Mouse (Mus musculus) embryonic fibroblast, embryonic 13.5 days (primary cell): Measurements from ENCODE around the gene Prcp. TPM values are rescaled to one million over a fixed set of nuclear protein-coding genes. Genes with fewer than 3 reads are reported as not detected.

Experiments used
- H3K27ac ChIP-seq: 2 replicates; pipeline ENCODE4 v1.5.1; 2012; ENCODE audit warnings: low read length, control low read depth, inconsistent platforms; ENCODE audit not compliant: insufficient read depth
- H3K4me1 ChIP-seq: 2 replicates; pipeline ENCODE4 v1.6.1; 2011; ENCODE audit warnings: low read length; ENCODE audit not compliant: control insufficient read depth, insufficient read depth
- H3K4me3 ChIP-seq: 2 replicates; pipeline ENCODE4 v1.5.1; 2011; ENCODE audit warnings: mild to moderate bottlenecking, control low read depth, low read length; ENCODE audit not compliant: insufficient read depth
- CTCF ChIP-seq: IDR thresholded peaks from 2 replicates; pipeline ENCODE4 v1.5.1; 2011; ENCODE audit warnings: mild to moderate bottlenecking, control low read depth, low read length, moderate library complexity, borderline replicate concordance; ENCODE audit not compliant: insufficient read depth
- POLR2A ChIP-seq: IDR thresholded peaks from 2 replicates; pipeline ENCODE4 v1.6.1; 2011; ENCODE audit warnings: low read depth, mild to moderate bottlenecking, control low read depth, low read length, moderate library complexity
- polyA plus RNA-seq: library from polyadenylated mRNA; stranded (reverse); fragments of >200 nt; gene quantifications from 2 replicates; pipeline ENCODE4 v1.2.4, GENCODE M21; 2011; ENCODE audit warnings: low read depth; ENCODE audit not compliant: missing spikeins, insufficient read length

The Prcp gene
- 73.0 and 77.9 TPM in 2 replicates for polyA plus RNA-seq

DNA sequence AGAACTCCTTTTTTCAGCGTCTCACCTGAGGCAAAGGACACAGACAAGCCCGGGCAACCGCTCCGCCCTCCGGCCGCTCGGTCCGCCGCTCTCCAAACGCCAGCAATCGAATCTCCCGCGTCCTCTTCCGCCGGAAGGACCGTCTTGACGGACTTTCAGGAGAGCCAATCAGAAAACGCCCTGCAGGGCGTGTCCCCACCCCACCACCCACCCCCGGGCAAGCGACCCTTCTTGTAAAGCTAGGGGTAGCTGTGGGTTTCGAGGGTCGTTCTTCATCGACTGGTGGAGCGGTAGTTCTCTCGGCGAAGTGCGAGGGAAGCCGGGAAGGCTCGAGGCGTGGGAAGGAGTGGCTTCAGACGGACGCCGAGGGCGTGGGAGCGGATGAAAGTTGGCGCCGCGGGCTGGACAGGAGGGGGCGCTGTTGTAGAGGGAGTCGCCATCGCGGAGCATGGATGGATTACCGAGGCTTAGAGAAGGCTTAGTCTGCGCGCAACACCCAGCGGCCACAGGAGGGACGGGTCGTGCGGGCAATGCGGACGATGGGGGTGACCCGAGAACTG is at the start of gene Prcp, which contains the start of gene Ddias:
Gene Prcp (plus strand): TSS at position 355 of the 560 bp plus-strand sequence.
Gene Ddias (minus strand): TSS at position 132 of the 560 bp plus-strand sequence.
- Histone ChIP-seq H3K4me3 (peak within 1 kb of the TSS; percentile 81), H3K4me1 (no peaks in the 10 kb centered on the region), H3K27ac (peak within 1 kb of the TSS; percentile 87)
- TF ChIP-seq POLR2A: peak; percentile 43
- peak; percentile 79 for TF ChIP-seq CTCF

DNA sequence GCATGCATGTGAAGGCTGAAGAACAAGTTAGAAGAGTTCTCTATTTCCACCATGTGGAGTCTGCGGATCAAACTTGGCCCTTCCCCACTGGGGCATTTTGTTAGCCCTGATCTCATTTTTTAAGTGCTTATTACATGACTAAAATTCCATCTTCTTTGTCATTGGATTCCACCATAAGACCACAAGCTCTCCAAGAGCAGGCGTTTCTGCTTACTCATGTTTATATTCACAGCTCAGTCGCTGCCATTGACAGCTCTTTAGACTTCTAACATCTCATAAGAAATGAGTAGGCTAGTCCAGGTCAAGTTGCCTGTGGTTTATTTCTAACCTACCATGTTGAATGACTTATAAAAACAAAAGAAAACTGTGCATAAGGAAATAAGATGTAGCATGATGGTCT is 48.0 kb upstream of the Prcp start:
- Histone ChIP-seq H3K4me3 (no peak overlapping the region), H3K27ac (peak overlapping the region; percentile 83), H3K4me1 (peaks cover 10% of the 10 kb centered on the region)
- no peak for TF ChIP-seq POLR2A
- no peak for TF ChIP-seq CTCF

DNA sequence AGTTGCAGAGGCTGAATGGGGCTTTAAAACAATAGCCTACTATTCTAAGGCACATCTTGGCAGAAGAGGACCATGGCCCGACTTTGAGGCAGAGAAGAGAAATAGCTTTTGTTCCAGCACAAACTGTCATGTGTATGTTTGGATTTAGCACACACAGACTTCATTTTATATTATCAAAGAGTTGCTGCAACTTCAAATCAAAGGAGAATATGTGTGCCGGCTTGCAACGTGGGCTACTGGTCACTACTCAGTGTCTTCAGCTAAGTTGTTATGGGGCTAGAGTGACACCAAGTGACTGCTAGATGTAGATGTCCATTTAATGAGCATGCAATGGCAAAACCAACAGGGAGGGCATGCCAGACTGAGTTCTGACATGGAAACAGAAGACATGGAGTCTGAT is 46.3 kb upstream of the Prcp start:
- Histone ChIP-seq H3K4me3 (no peak overlapping the region), H3K27ac (no peak overlapping the region), H3K4me1 (peaks cover 5% of the 10 kb centered on the region)
- TF ChIP-seq CTCF (no peak), POLR2A (no peak)

DNA sequence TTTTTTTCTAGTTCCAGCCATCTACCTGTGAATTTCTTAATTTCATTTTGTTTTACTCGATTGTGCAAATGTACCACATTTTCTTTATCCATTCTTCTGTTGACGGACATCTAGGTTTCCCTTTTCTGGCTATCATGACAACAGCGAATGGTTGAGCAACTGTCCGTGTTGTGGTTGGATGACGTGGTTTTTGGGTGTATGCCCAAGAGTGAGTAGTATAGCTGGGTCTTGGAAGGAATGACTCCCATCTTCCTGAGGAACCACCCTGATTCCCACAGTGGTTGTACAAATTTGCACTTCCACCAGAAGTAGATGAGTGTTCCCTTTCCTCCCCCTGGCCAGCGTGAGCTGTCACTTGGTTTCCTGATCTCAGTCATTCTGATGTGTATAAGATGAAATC is 41.9 kb upstream of the Prcp start:
- TF ChIP-seq POLR2A (no peak), CTCF (no peak)
- Histone ChIP-seq H3K4me3 (no peak overlapping the region), H3K27ac (no peak overlapping the region), H3K4me1 (peaks cover 4% of the 10 kb centered on the region; the same call in 1 of the 2 replicates)

DNA sequence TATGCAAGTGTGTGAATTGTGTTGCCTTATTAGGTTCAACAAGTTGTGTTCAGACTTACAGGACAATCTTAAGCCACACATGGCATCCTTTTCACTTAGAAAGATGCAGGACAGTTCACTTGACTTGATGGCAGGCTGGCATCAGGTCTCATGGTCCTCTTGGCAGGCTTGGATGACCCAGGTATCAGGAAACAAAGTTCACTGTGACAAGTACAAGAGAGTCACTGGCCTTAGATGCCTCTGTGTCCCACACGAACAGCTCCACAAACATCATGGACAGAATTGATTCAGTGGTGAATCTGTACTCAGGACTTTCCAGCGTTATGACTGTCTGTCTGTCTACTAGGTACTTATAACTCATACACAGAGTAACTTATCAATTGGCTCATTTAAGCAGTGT is 39.9 kb upstream of the Prcp start:
- Histone ChIP-seq H3K4me3 (no peak overlapping the region), H3K27ac (no peak overlapping the region), H3K4me1 (peaks cover 6% of the 10 kb centered on the region; the same call in 1 of the 2 replicates)
- TF ChIP-seq CTCF (no peak), POLR2A (no peak)

DNA sequence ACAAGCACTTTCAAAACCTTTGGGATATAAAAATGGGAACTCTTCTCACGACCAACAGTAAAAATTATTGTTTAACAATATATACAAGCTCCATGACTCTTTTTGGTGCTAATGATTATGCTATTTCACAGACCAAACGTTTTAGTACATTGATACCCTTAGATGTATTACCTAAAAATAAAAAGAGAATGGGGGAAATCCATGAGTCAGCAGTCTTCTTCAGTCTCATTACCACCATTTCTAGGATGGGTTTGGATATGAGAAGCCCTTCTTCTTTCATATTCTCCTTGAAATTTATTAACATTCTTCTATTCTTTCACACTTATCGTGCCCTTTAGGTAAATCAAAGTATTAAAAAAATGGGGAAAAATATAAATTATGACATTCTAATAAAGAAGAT is 37.8 kb upstream of the Prcp start:
- Histone ChIP-seq H3K4me3 (no peak overlapping the region), H3K4me1 (peaks cover 6% of the 10 kb centered on the region; the same call in 1 of the 2 replicates)

DNA sequence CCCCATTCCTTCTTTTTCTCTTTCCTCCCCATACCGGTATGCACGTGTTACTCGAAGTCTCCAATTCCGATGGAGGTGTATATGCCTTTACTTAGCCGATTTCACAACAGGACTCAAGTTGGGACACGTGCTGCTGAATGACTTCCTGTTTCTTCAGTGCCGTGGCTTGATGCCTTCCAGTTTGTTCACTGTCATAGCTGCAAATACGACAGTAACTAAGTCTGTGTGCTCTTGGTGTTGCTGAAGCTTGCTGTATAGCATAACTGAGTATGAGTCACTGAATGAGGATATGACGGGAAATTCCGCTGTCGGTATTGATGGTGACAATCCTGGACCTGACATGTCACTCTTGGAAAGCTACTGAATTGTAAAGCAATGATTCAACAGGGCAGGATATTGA is 37.0 kb upstream of the Prcp start:
- no peak overlapping the region for H3K4me3 ChIP-seq
- no peak for TF ChIP-seq POLR2A
- TF ChIP-seq CTCF: no peak
- H3K4me1 ChIP-seq: peaks cover 6% of the 10 kb centered on the region; the same call in 1 of the 2 replicates
- peak overlapping the region; percentile 76 for H3K27ac ChIP-seq

More for the DNA sequence above, 37.8 kb upstream of the Prcp start:
- H3K27ac ChIP-seq: peak overlapping the region; percentile 76; the same call in 1 of the 2 replicates
- TF ChIP-seq POLR2A: no peak
- TF ChIP-seq CTCF: no peak

DNA sequence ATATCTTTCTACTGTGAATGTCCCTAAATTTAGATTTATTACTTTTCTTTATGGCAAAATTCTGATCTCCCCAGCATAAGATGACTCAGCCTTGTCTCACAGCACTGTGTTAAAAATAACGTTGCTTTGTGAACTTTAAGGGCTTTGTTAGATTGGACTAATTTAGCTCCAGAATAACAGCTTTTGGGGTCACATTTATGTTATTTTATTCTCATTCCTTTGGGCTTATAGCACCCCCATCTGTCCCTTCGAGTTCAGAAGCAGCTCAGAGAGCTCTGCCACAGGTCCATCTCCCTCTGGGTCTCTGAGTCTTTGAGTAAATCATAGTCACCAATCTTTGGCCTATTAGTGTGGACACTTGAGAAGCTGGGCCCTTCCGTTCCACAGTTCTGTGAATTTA is 36.4 kb upstream of the Prcp start:
- peaks cover 6% of the 10 kb centered on the region; the same call in 1 of the 2 replicates for H3K4me1 ChIP-seq
- TF ChIP-seq CTCF: no peak
- no peak for TF ChIP-seq POLR2A
- H3K4me3 ChIP-seq: no peak overlapping the region
- H3K27ac ChIP-seq: peak overlapping the region; percentile 76

DNA sequence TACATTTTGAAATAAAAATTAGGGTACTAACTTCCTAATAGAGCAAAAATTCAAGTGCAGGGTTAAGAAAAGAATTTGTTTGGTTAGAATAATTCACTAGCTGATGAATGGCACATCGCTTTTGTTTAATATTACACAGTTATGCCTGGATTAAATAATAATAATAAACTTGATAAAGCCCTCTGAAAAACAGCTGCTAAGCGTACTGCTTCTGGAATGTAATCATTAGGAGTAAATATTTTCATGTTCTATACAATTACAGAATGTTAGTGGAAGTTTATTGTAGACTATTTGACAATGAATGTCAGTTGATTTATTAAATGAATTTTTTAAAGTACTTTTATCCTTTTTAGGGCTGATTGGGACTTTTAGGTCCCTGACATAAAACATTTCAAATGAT is 32.0 kb upstream of the Prcp start:
- no peak overlapping the region for H3K4me3 ChIP-seq
- H3K27ac ChIP-seq: no peak overlapping the region
- peaks cover 3% of the 10 kb centered on the region; the same call in 1 of the 2 replicates for H3K4me1 ChIP-seq
- no peak for TF ChIP-seq POLR2A
- TF ChIP-seq CTCF: no peak

DNA sequence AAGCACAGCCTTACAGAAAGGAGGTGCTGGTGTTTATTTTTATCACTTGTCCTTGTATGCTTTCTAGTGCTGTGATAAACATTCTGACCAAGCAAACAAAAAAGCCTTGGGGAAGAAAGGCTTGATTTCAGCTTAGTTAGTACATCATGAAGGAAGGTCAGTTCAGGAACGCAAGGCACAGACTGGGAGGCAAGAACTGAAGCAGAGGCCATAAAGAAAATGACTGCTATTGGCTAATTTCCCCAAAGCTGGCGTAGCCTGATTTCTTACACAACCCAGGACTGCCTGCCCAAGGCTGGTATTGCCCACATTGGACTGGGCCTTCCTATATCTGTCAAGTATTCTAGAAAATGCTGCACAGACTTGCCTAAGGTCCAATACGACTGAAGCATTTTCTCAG is 26.0 kb upstream of the Prcp start:
- no peak for TF ChIP-seq CTCF
- Histone ChIP-seq H3K27ac (no peak overlapping the region), H3K4me1 (no peaks in the 10 kb centered on the region)

DNA sequence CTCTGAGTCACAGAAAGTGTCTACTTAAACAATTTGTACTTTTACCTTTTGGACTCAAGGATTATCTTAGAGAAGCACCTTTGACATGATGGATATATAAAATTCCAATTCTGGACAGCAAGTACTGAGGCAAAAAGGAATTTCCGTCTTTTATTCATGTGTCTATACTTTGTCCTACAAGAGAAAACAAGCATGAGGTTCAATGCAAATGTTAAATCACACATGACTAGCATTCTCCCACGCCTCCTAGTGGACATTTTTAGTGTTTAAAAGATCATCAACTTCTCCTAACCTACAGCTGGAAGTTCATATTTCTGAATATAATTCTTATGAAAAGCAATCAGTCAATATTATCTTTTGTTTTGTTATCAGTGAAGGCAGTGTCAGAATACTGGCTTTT is 7.7 kb upstream of the Prcp start:
- Histone ChIP-seq H3K4me1 (no peaks in the 10 kb centered on the region), H3K27ac (no peak overlapping the region), H3K4me3 (no peak overlapping the region)
- TF ChIP-seq POLR2A (no peak), CTCF (no peak)

More for the DNA sequence above, 26.0 kb upstream of the Prcp start:
- no peak overlapping the region for H3K4me3 ChIP-seq
